Mouse (Mus musculus) midbrain, embryonic 16.5 days (tissue): ENCODE data around the gene Mkln1. TPM values are rescaled to one million over a fixed set of nuclear protein-coding genes. Genes with fewer than 3 reads are reported as not detected.
A peak's percentile ranks its signal among the peaks of the same experiment; 100 is the strongest.

Source experiments
- ATAC-seq: fragments of 200-750 bp; cut with Nextera tagmentation; 2 replicates; pipeline ENCODE4 v1.8.0; 2017; ENCODE audit warnings: moderate TSS enrichment
- H3K27ac ChIP-seq: fragments of 300-500 bp; sonication (generic); 2 replicates; pipeline ENCODE4 v1.5.1; 2014; ENCODE audit warnings: mild to moderate bottlenecking, low read length, mixed read lengths
- H3K27me3 ChIP-seq: fragments of 300-500 bp; sonication (generic); 2 replicates; pipeline ENCODE4 v1.6.1; 2014; ENCODE audit warnings: low read depth, low read length, mixed read lengths; ENCODE audit not compliant: control insufficient read depth, insufficient read depth
- H3K36me3 ChIP-seq: fragments of 300-500 bp; sonication (generic); 2 replicates; pipeline ENCODE4 v1.6.1; 2014; ENCODE audit warnings: mild to moderate bottlenecking, low read length, moderate library complexity, mixed read lengths; ENCODE audit not compliant: control insufficient read depth, insufficient read depth
- H3K4me1 ChIP-seq: fragments of 300-500 bp; sonication (generic); 2 replicates; pipeline ENCODE4 v1.6.1; 2014; ENCODE audit warnings: mild to moderate bottlenecking, low read length, mixed read lengths; ENCODE audit not compliant: control insufficient read depth, insufficient read depth
- H3K4me2 ChIP-seq: fragments of 300-500 bp; sonication (generic); 2 replicates; pipeline ENCODE4 v1.6.1; 2014; ENCODE audit warnings: mild to moderate bottlenecking, low read length, mixed read lengths
- H3K4me3 ChIP-seq: fragments of 300-500 bp; sonication (generic); 2 replicates; pipeline ENCODE4 v1.5.1; 2014; ENCODE audit warnings: low read depth, mild to moderate bottlenecking, low read length, moderate library complexity, mixed read lengths
- H3K9ac ChIP-seq: fragments of 300-500 bp; sonication (generic); 2 replicates; pipeline ENCODE4 v1.6.1; 2014; ENCODE audit warnings: low read depth, low read length, mixed read lengths
- H3K9me3 ChIP-seq: fragments of 300-500 bp; sonication (generic); replicated peaks from 2 replicates; pipeline ENCODE4 v1.6.1; 2014; ENCODE audit warnings: mild to moderate bottlenecking, low read length, mixed read lengths; ENCODE audit not compliant: control insufficient read depth, poor library complexity, severe bottlenecking
- WGBS: fragments of 180-500 bp; shearing (Covaris S2); extraction: QIAGEN DNeasy Blood & Tissue Kit; methylation state at CpG from one replicate; pipeline ENCODE4 v1.1.7; 2014; 5-methylcytosine and 5-hydroxymethylcytosine counted together
- polyA plus RNA-seq: library from polyadenylated mRNA; unstranded; fragments of >200 nt; fragmentation: Nextera tagmentation; extraction: Ambion mirVana; gene quantifications from 2 replicates; pipeline ENCODE4 v1.2.1, GENCODE M21; 2015

The Mkln1 gene
- 128 TPM in 2 replicates for polyA plus RNA-seq

GRCm38 (mm10) chr6:31398431-31399205 is at the start of gene Mkln1:
Gene Mkln1 (plus strand): TSS chr6:31398735.
- peak; percentile 99 for ATAC-seq
- H3K9me3 ChIP-seq = no peaks in the 10 kb centered on the region
- peak within 1 kb of the TSS; percentile 94 for H3K27ac ChIP-seq
- H3K9ac ChIP-seq = peak within 1 kb of the TSS; percentile 97
- no peaks in the 10 kb centered on the region for H3K27me3 ChIP-seq
- under 1% methylated on average over 60 of the region's 65 CpGs for WGBS
- no peaks in the 10 kb centered on the region for H3K36me3 ChIP-seq
- H3K4me3 ChIP-seq = peak within 1 kb of the TSS; percentile 83
- H3K4me2 ChIP-seq = peak within 1 kb of the TSS; percentile 84
- H3K4me1 ChIP-seq = peaks cover 36% of the 10 kb centered on the region

- no peak overlapping the region for H3K27ac ChIP-seq
- WGBS = 66% methylated on average over 26 of the region's 26 CpGs
- no peaks in the 10 kb centered on the region for H3K27me3 ChIP-seq
- no peak overlapping the region for H3K9ac ChIP-seq
- no peak overlapping the region for H3K4me3 ChIP-seq
- ATAC-seq = 0 out of 2 replicates have a peak, but pooled peaks have one; percentile 14
- peaks cover 2% of the 10 kb centered on the region; the same call in 1 of the 2 replicates for H3K4me1 ChIP-seq
- H3K36me3 ChIP-seq = no peaks in the 10 kb centered on the region
- H3K4me2 ChIP-seq = no peak overlapping the region
- no peaks in the 10 kb centered on the region for H3K9me3 ChIP-seq
These were observed 41.9 kb upstream of the Mkln1 start for GRCm38 (mm10) chr6:31356444-31357191.

GRCm38 (mm10) chr6:31357286-31357685 is 41.2 kb upstream of the Mkln1 start:
- 32% methylated on average over 4 of the region's 4 CpGs for WGBS
- H3K4me1 ChIP-seq = peaks cover 2% of the 10 kb centered on the region; the same call in 1 of the 2 replicates
- no peak overlapping the region for H3K4me2 ChIP-seq
- H3K9ac ChIP-seq = no peak overlapping the region
- H3K4me3 ChIP-seq = no peak overlapping the region
- no peaks in the 10 kb centered on the region for H3K9me3 ChIP-seq
- no peaks in the 10 kb centered on the region for H3K36me3 ChIP-seq
- no peak overlapping the region for H3K27ac ChIP-seq
- no peaks in the 10 kb centered on the region for H3K27me3 ChIP-seq
- ATAC-seq = peak; percentile 84; the same call in 1 of the 2 replicates

GRCm38 (mm10) chr6:31362617-31363016 is 35.9 kb upstream of the Mkln1 start:
- H3K4me2 ChIP-seq = no peak overlapping the region
- WGBS = 58% methylated on average over 11 of the region's 11 CpGs
- no peaks in the 10 kb centered on the region for H3K36me3 ChIP-seq
- no peak for ATAC-seq
- H3K4me3 ChIP-seq = no peak overlapping the region
- H3K27ac ChIP-seq = no peak overlapping the region
- H3K9me3 ChIP-seq = no peaks in the 10 kb centered on the region
- no peaks in the 10 kb centered on the region for H3K4me1 ChIP-seq
- no peak overlapping the region for H3K9ac ChIP-seq
- H3K27me3 ChIP-seq = no peaks in the 10 kb centered on the region

- 92% methylated on average over 3 of the region's 3 CpGs for WGBS
- no peak for ATAC-seq
- Histone ChIP-seq H3K4me2 (no peak overlapping the region), H3K4me1 (no peaks in the 10 kb centered on the region), H3K9ac (no peak overlapping the region), H3K9me3 (no peaks in the 10 kb centered on the region), H3K27ac (no peak overlapping the region), H3K36me3 (no peaks in the 10 kb centered on the region), H3K4me3 (no peak overlapping the region), H3K27me3 (no peaks in the 10 kb centered on the region)
These were observed 34.1 kb upstream of the Mkln1 start for GRCm38 (mm10) chr6:31364399-31364798.

- Histone ChIP-seq H3K27me3 (no peaks in the 10 kb centered on the region), H3K36me3 (no peaks in the 10 kb centered on the region), H3K4me2 (no peak overlapping the region), H3K9ac (no peak overlapping the region), H3K4me3 (no peak overlapping the region), H3K27ac (no peak overlapping the region), H3K4me1 (no peaks in the 10 kb centered on the region), H3K9me3 (no peaks in the 10 kb centered on the region)
- 79% methylated on average over 10 of the region's 10 CpGs for WGBS
- no peak for ATAC-seq
These were observed 30.6 kb upstream of the Mkln1 start for GRCm38 (mm10) chr6:31367947-31368346.

- H3K27ac ChIP-seq = no peak overlapping the region
- no peak for ATAC-seq
- no peaks in the 10 kb centered on the region for H3K4me1 ChIP-seq
- no peaks in the 10 kb centered on the region for H3K9me3 ChIP-seq
- 58% methylated on average over 1 of the region's 1 CpGs for WGBS
- no peak overlapping the region for H3K9ac ChIP-seq
- H3K4me2 ChIP-seq = no peak overlapping the region
- no peaks in the 10 kb centered on the region for H3K36me3 ChIP-seq
- no peaks in the 10 kb centered on the region for H3K27me3 ChIP-seq
- H3K4me3 ChIP-seq = no peak overlapping the region
These were observed 30.0 kb upstream of the Mkln1 start for GRCm38 (mm10) chr6:31368559-31368958.

GRCm38 (mm10) chr6:31369875-31370274 is 28.7 kb upstream of the Mkln1 start:
- WGBS = 74% methylated on average over 3 of the region's 3 CpGs
- Histone ChIP-seq H3K4me3 (no peak overlapping the region), H3K36me3 (no peaks in the 10 kb centered on the region), H3K27ac (no peak overlapping the region), H3K4me1 (no peaks in the 10 kb centered on the region), H3K4me2 (no peak overlapping the region), H3K9ac (no peak overlapping the region), H3K9me3 (no peaks in the 10 kb centered on the region), H3K27me3 (no peaks in the 10 kb centered on the region)
- no peak for ATAC-seq

- Histone ChIP-seq H3K9me3 (no peaks in the 10 kb centered on the region), H3K4me3 (no peak overlapping the region), H3K9ac (no peak overlapping the region), H3K4me1 (no peaks in the 10 kb centered on the region), H3K36me3 (no peaks in the 10 kb centered on the region), H3K4me2 (no peak overlapping the region), H3K27ac (no peak overlapping the region), H3K27me3 (no peaks in the 10 kb centered on the region)
- ATAC-seq = no peak
- WGBS = 43% methylated on average over 14 of the region's 14 CpGs
These were observed 27.9 kb upstream of the Mkln1 start for GRCm38 (mm10) chr6:31370550-31371061.
